Mouse (Mus musculus) lung, adult 10 weeks (tissue): ENCODE data around the gene Las1l. TPM values are rescaled to one million over a fixed set of nuclear protein-coding genes. Genes with fewer than 3 reads are reported as not detected.

Experiments used
- polyA plus RNA-seq: library from polyadenylated mRNA; stranded (reverse); fragments of 350-450 nt; fragmentation: Illumina TruSeq; extraction: RNeasy Lipid Tissue Mini Kit (QIAGEN cat#74804); gene quantifications from one replicate; pipeline ENCODE4 v1.2.3, GENCODE M21; 2014; ENCODE audit warnings: low read depth, low replicate concordance; ENCODE audit not compliant: insufficient read depth

The Las1l gene
- polyA plus RNA-seq, result 23.8 TPM

GRCm38 (mm10) chrX:95956497-95957293, at the start of gene Las1l:
Gene Las1l, minus strand, starts transcription at chrX:95956962.

Other genes with a start within 250 kb of the Las1l start
- gene Zc3h12b, start 245.3 kb downstream of the Las1l start, polyA plus RNA-seq, result 0.28 TPM
- gene Msn, start 139.1 kb upstream of the Las1l start, polyA plus RNA-seq, result 238 TPM